In the genomic region with DNA sequence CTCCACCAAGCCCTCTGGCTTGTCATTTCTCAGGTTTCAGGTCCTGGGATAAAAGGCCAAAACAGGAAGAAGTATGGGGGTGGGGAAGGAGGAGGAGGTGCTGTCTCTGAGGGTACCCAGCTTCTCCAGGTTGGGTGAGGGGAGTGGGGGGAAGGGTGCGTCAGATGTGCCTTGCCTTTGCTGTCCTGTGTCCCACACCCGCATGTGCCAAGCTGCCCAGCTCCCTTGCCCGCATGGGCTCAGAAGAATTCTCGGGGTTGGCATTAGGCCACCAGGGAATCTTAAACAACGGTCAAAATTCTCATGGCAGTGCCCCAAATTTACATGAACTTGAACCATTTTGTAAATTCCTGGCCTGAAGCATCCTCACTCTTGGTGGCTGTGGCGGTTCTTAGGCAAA, we compare ENCODE assay signal across 23 mouse cellular contexts. TPM values are rescaled to one million over a fixed set of nuclear protein-coding genes. Genes with fewer than 3 reads are reported as not detected.
DNase-seq lines count a peak whose midpoint lies in the region; ATAC-seq and TF ChIP-seq lines count a peak whose summit lies in the region.
"Had no signal": no experiment of that assay in that cellular context is flagged by ENCODE, and none has a peak within 500 bp of the region (broad histone marks: within the 10 kb centered on the region; RNA-seq: fewer than 3 reads in every experiment).

No protein-coding gene starts in this region.

- H3K9me3 ChIP-seq in kidney, embryonic 15.5 days (replicated peaks): no peaks in the 10 kb centered on the region
- H3K9me3 ChIP-seq in lung, embryonic 16.5 days (ENCODE audit: control insufficient read depth, low read length): peaks cover 3% of the 10 kb centered on the region; the same call in 1 of the 2 replicates
- H3K9me3 ChIP-seq in lung, postnatal 0 days (ENCODE audit: low read length): no peaks in the 10 kb centered on the region
- H3K9me3 ChIP-seq: heart, embryonic 13.5 days; neural tube, embryonic 13.5 days had no signal

- 65% methylated on average over 6 of the region's 6 CpGs for WGBS in kidney, adult 2 months
- WGBS in kidney, embryonic 15.5 days: 58% methylated on average over 6 of the region's 6 CpGs
- WGBS in lung, embryonic 16.5 days: 49% methylated on average over 6 of the region's 6 CpGs
- WGBS in lung, postnatal 0 days: 46% methylated on average over 6 of the region's 6 CpGs

- TF ChIP-seq CTCF in kidney, adult 2 months (conservative IDR thresholded peaks at IDR 0.05; ENCODE audit: insufficient read depth, insufficient read length, low read depth, low read length): no peak
- TF ChIP-seq CTCF in lung, postnatal 0 days (IDR thresholded peaks at IDR 0.05): no peak
- TF ChIP-seq CTCF in bone marrow macrophage, adult 2 months (IDR thresholded peaks at IDR 0.05; ENCODE audit: low read depth, low read length): no peak

- no peak overlapping the region for H3K4me2 ChIP-seq in kidney, embryonic 15.5 days
- no peak overlapping the region for H3K4me2 ChIP-seq in lung, embryonic 16.5 days (ENCODE audit: low read depth, low read length)
- H3K4me2 ChIP-seq in lung, postnatal 0 days (replicated peaks; ENCODE audit: low read depth, low read length): no peak overlapping the region
- H3K4me2 ChIP-seq: heart, embryonic 13.5 days; limb, embryonic 12.5 days; neural tube, embryonic 13.5 days had no signal

- no peak overlapping the region for H3K4me3 ChIP-seq in kidney, adult 2 months (ENCODE audit: insufficient read depth, low read depth, low read length)
- H3K4me3 ChIP-seq in kidney, embryonic 15.5 days (replicated peaks): no peak overlapping the region
- H3K4me3 ChIP-seq in lung, embryonic 16.5 days (ENCODE audit: low read length): no peak overlapping the region
- no peak overlapping the region for H3K4me3 ChIP-seq in lung, postnatal 0 days (ENCODE audit: low read depth, low read length)
- no peak overlapping the region for H3K4me3 ChIP-seq in bone marrow macrophage, adult 2 months (ENCODE audit: insufficient read depth, low read length)
- H3K4me3 ChIP-seq: embryonic facial prominence, embryonic 10.5 days; heart, embryonic 13.5 days; limb, embryonic 12.5 days; neural tube, embryonic 13.5 days had no signal

- no peak for ATAC-seq in kidney, embryonic 15.5 days (replicated peaks; ENCODE audit: low FRiP score)
- ATAC-seq in lung, embryonic 16.5 days (ENCODE audit: low read depth): no peak
- ATAC-seq in lung, postnatal 0 days: no peak
- ATAC-seq: hindbrain, postnatal 0 days had no signal

- no peak overlapping the region for H3K9ac ChIP-seq in kidney, embryonic 15.5 days
- no peak overlapping the region for H3K9ac ChIP-seq in lung, embryonic 16.5 days (ENCODE audit: low read length)
- H3K9ac ChIP-seq in lung, postnatal 0 days (replicated peaks; ENCODE audit: low read depth): no peak overlapping the region
- H3K9ac ChIP-seq: heart, embryonic 13.5 days; limb, embryonic 12.5 days; neural tube, embryonic 13.5 days had no signal

- TF ChIP-seq EP300 in lung, postnatal 0 days (IDR thresholded peaks at IDR 0.05): no peak

- no peaks in the 10 kb centered on the region for H3K27me3 ChIP-seq in kidney, adult 2 months (replicated peaks; ENCODE audit: control insufficient read depth, insufficient read depth, low read length)
- H3K27me3 ChIP-seq in kidney, embryonic 15.5 days: no peaks in the 10 kb centered on the region
- H3K27me3 ChIP-seq in lung, embryonic 16.5 days (ENCODE audit: control insufficient read depth, insufficient read depth, low read depth, low read length): no peaks in the 10 kb centered on the region
- no peaks in the 10 kb centered on the region for H3K27me3 ChIP-seq in lung, postnatal 0 days (replicated peaks; ENCODE audit: insufficient read depth, low read length)
- H3K27me3 ChIP-seq: heart, embryonic 13.5 days; limb, embryonic 12.5 days; neural tube, embryonic 13.5 days had no signal

- H3K36me3 ChIP-seq in kidney, adult 2 months (ENCODE audit: control insufficient read depth, insufficient read depth, low read length): no peaks in the 10 kb centered on the region
- H3K36me3 ChIP-seq in kidney, embryonic 15.5 days: peaks cover 30% of the 10 kb centered on the region
- H3K36me3 ChIP-seq in lung, embryonic 16.5 days (ENCODE audit: control insufficient read depth, insufficient read depth, low read length): peaks cover 8% of the 10 kb centered on the region
- peaks cover 9% of the 10 kb centered on the region; the same call in 1 of the 2 replicates for H3K36me3 ChIP-seq in lung, postnatal 0 days (ENCODE audit: insufficient read depth, low read length)

- no peak for TF ChIP-seq POLR2A in kidney, adult 2 months (IDR thresholded peaks at IDR 0.05; ENCODE audit: low read depth, low read length)
- no peak for TF ChIP-seq POLR2A in bone marrow macrophage, adult 2 months (IDR thresholded peaks at IDR 0.05; ENCODE audit: borderline replicate concordance, low read depth, low read length)

- peaks cover 15% of the 10 kb centered on the region; the same call in 1 of the 2 replicates for H3K4me1 ChIP-seq in kidney, adult 2 months (ENCODE audit: control insufficient read depth, insufficient read depth, low read length)
- peaks cover 28% of the 10 kb centered on the region for H3K4me1 ChIP-seq in kidney, embryonic 15.5 days
- peaks cover 16% of the 10 kb centered on the region for H3K4me1 ChIP-seq in lung, embryonic 16.5 days (replicated peaks; ENCODE audit: control insufficient read depth, insufficient read depth, low read length)
- H3K4me1 ChIP-seq in lung, postnatal 0 days (ENCODE audit: insufficient read depth, low read depth, low read length): no peaks in the 10 kb centered on the region
- H3K4me1 ChIP-seq in bone marrow macrophage, adult 2 months (ENCODE audit: control insufficient read depth, insufficient read depth, low read length): peaks cover 46% of the 10 kb centered on the region

- no peak overlapping the region for H3K27ac ChIP-seq in kidney, adult 2 months (ENCODE audit: insufficient read depth, low read depth, low read length)
- H3K27ac ChIP-seq in kidney, embryonic 15.5 days: no peak overlapping the region
- peak overlapping the region; percentile 41; the same call in 1 of the 2 replicates for H3K27ac ChIP-seq in lung, embryonic 16.5 days (ENCODE audit: low read length)
- H3K27ac ChIP-seq in lung, postnatal 0 days (ENCODE audit: low read length): no peak overlapping the region
- H3K27ac ChIP-seq in bone marrow macrophage, adult 2 months (ENCODE audit: insufficient read depth, low read depth, low read length): peak overlapping the region; percentile 87
- H3K27ac ChIP-seq: embryonic facial prominence, embryonic 10.5 days; heart, embryonic 13.5 days; hindbrain, postnatal 0 days; kidney, postnatal 0 days; limb, embryonic 12.5 days; neural tube, embryonic 13.5 days had no signal

- peak; percentile 53 for DNase-seq in kidney, adult 2 months
- DNase-seq in lung, postnatal 0 days (ENCODE audit: low spot score): no peak
- DNase-seq in kidney, postnatal 36 days: peak; percentile 48 to 50
- DNase-seq in layer of hippocampus, adult 11-12 months (ENCODE audit: low spot score): no peak
- DNase-seq: adrenal gland, adult 2 months; cerebellum, adult 9-10 months; gastrocnemius, postnatal 10 days; heart, adult 11 months; midbrain, embryonic 14.5 days; right cerebral cortex, adult 18-20 months; spleen, adult 18-20 months had no signal

RNA-seq across cellular contexts. Expression of gene Orai1, which starts 11.5 kb away (rescaled TPM):
- 63.2 and 90.6 TPM in 2 replicates for polyA plus RNA-seq in kidney, adult 2 months (2012; rRNA removed)
- 17.5 and 18.5 TPM in 2 replicates for polyA plus RNA-seq in kidney, embryonic 15.5 days (2015; fragmentation: Nextera tagmentation; extraction: Ambion mirVana)
- 18.2 and 19.3 TPM in 2 replicates for polyA plus RNA-seq in lung, embryonic 16.5 days (2015; fragmentation: Nextera tagmentation; extraction: Ambion mirVana)
- polyA plus RNA-seq in lung, postnatal 0 days (2015; fragmentation: Nextera tagmentation; extraction: Ambion mirVana): 54.7 and 55.2 TPM in 2 replicates
- polyA plus RNA-seq in bone marrow macrophage, adult 2 months (2012; ENCODE audit: insufficient read depth, insufficient read length, missing spikeins): 59.9 and 68.5 TPM in 2 replicates

RNA-seq across cellular contexts. Expression of gene Morn3, which starts 20.4 kb away (rescaled TPM):
- polyA plus RNA-seq in kidney, adult 2 months (2012; rRNA removed): 0.06 and 0.08 TPM in 2 replicates
- polyA plus RNA-seq in kidney, embryonic 15.5 days (2015; fragmentation: Nextera tagmentation; extraction: Ambion mirVana): 0.26 TPM in 1 of 2 replicates, not detected in the other
- 3.9 and 7.4 TPM in 2 replicates for polyA plus RNA-seq in lung, embryonic 16.5 days (2015; fragmentation: Nextera tagmentation; extraction: Ambion mirVana)
- 5.3 and 8.3 TPM in 2 replicates for polyA plus RNA-seq in lung, postnatal 0 days (2015; fragmentation: Nextera tagmentation; extraction: Ambion mirVana)
- polyA plus RNA-seq in bone marrow macrophage, adult 2 months (2012; ENCODE audit: insufficient read depth, insufficient read length, missing spikeins): not detected in 2 replicates
- polyA plus RNA-seq: adrenal gland, adult 2 months; embryonic facial prominence, embryonic 10.5 days; forebrain, embryonic 11.5 days; heart, embryonic 13.5 days; kidney, postnatal 0 days; limb, embryonic 12.5 days; liver, embryonic 16.5 days; midbrain, embryonic 14.5 days; stomach, embryonic 14.5 days had no signal

RNA-seq across cellular contexts. Expression of gene Kdm2b, which starts 36.8 kb away (rescaled TPM):
- 9.6 and 10.9 TPM in 2 replicates for polyA plus RNA-seq in kidney, adult 2 months (2012; rRNA removed)
- 92.2 and 96.8 TPM in 2 replicates for polyA plus RNA-seq in kidney, embryonic 15.5 days (2015; fragmentation: Nextera tagmentation; extraction: Ambion mirVana)
- 35.5 and 37.6 TPM in 2 replicates for polyA plus RNA-seq in lung, embryonic 16.5 days (2015; fragmentation: Nextera tagmentation; extraction: Ambion mirVana)
- polyA plus RNA-seq in lung, postnatal 0 days (2015; fragmentation: Nextera tagmentation; extraction: Ambion mirVana): 12.2 and 13.7 TPM in 2 replicates
- 26.6 and 26.9 TPM in 2 replicates for polyA plus RNA-seq in bone marrow macrophage, adult 2 months (2012; ENCODE audit: insufficient read depth, insufficient read length, missing spikeins)

RNA-seq across cellular contexts. Expression of gene Tmem120b, which starts 41.8 kb away (rescaled TPM):
- polyA plus RNA-seq in kidney, adult 2 months (2012; rRNA removed): 9.9 and 12.7 TPM in 2 replicates
- 15.3 and 19.2 TPM in 2 replicates for polyA plus RNA-seq in kidney, embryonic 15.5 days (2015; fragmentation: Nextera tagmentation; extraction: Ambion mirVana)
- 12.4 and 14.5 TPM in 2 replicates for polyA plus RNA-seq in lung, embryonic 16.5 days (2015; fragmentation: Nextera tagmentation; extraction: Ambion mirVana)
- 11.9 and 12.2 TPM in 2 replicates for polyA plus RNA-seq in lung, postnatal 0 days (2015; fragmentation: Nextera tagmentation; extraction: Ambion mirVana)
- polyA plus RNA-seq in bone marrow macrophage, adult 2 months (2012; ENCODE audit: insufficient read depth, insufficient read length, missing spikeins): 4.3 and 6.8 TPM in 2 replicates

Comparison
In these comparisons a context has a peak if more than half of its experiments do, and no peak if none do; other contexts are left out.
1. H3K27ac ChIP-seq: peak in lung, embryonic 16.5 days (single experiment) and bone marrow macrophage, adult 2 months (single experiment); none in kidney, adult 2 months (single experiment), kidney, embryonic 15.5 days (single experiment) and lung, postnatal 0 days (single experiment).
2. DNase-seq: peak in kidney, adult 2 months (single experiment) and kidney, postnatal 36 days (2 of 2); none in lung, postnatal 0 days (single experiment) and layer of hippocampus, adult 11-12 months (single experiment).